Mouse (Mus musculus) liver, embryonic 14.5 days (tissue): ENCODE data around the gene Nf1.

Source experiments
- CTCF ChIP-seq: IDR thresholded peaks from 2 replicates; pipeline ENCODE4 v1.5.1; 2016; ENCODE audit warnings: antibody characterized with exemption, low read depth, control low read depth
- EP300 ChIP-seq: IDR thresholded peaks from 2 replicates; pipeline ENCODE4 v1.6.1; 2016; ENCODE audit warnings: antibody characterized with exemption, low read depth

GRCm38 (mm10) chr11:79612046-79612600 lies 272.6 kb downstream of the Nf1 start:
- TF ChIP-seq CTCF, result no peak
- TF ChIP-seq EP300, result no peak
